Mouse (Mus musculus): ENCODE data around the gene Nkx2-3.
A peak's percentile ranks its signal among the peaks of the same experiment; 100 is the strongest.

Gene Nkx2-3

DNA sequence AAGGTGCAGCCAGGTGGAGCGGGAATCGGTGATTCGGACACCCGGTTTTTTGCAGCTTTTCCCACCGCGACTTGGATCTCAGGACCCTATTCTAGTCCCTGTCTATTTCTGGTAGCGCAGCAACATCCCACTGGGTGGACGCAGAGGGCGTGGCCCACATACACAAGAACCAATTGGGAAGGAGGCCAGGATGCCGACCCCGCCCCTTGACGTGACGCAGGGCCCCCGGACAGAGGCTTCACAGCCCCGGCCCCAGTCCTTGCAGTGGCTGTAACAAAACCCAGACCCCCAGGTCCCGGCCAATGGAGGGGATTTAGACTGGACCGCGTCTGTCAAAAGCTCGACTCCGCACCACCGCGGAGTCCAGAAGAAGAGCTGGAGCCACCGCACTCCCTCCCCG is at the start of gene Nkx2-3:
Gene Nkx2-3, plus strand, starts transcription at position 275 of the 400 bp plus-strand sequence.
- DNase-seq (ENCODE audit: low spot score in 2 of 2), result peak; percentile 40 to 46

DNA sequence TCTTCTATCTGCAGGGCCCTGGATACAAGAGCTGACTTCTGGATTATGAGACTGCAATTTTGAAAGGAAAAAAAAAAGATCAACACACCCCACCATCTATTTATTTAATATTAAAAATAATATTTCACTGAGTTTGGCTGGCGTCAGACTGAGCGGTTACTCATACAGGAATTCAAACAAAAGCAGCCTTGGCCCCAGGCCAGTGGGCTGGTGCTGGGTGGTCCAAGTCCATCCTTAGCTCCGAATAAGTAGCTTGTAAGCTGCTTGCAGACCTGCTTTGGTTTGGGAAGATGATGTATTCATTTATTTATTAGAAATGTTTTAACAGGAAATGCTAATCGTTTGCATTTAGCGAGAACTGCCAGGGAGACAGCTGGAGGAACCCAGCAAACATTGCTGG is 49.0 kb upstream of the Nkx2-3 start:
- no peak for DNase-seq (ENCODE audit: low spot score in 2 of 2)

DNA sequence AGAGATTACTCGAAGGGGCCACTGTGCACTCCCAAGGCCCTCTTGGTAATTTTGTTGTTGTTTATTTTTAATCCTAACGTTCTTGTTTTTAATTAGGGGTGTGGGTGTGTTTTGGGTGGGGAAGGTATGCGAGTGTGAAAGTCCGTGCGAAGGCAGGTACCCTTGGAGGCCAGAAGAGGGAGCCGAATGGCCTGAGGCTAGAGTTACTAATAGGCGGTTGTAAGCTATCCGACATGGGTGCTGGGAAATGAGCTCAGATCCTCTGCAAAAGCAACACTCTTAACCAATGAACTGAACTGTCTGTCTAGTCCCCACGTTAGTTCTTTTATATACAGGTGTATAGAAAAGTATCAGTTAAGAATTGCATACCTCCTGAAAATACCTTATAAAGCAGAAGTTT is 43.8 kb upstream of the Nkx2-3 start:
- DNase-seq (ENCODE audit: low spot score in 2 of 2), result no peak

DNA sequence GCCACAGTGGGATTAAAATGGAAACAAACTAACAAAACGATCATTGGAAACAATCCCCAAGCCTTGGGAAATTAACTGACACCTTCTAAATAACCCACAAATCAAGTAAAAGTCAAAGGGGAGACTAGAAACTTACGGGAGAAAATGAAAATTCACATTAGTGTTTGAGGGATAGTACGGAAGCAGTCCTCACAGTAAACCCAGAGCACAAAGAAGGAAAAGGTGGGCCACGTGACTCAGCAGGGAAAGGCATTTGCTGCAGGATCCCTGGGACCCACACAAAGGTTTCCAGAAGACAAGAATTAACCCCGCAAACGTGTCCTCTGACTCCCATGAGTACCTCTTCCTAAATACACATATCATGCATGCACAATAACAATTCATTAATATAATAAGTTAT is 43.0 kb upstream of the Nkx2-3 start:
- no peak for DNase-seq (ENCODE audit: low spot score in 2 of 2)

DNA sequence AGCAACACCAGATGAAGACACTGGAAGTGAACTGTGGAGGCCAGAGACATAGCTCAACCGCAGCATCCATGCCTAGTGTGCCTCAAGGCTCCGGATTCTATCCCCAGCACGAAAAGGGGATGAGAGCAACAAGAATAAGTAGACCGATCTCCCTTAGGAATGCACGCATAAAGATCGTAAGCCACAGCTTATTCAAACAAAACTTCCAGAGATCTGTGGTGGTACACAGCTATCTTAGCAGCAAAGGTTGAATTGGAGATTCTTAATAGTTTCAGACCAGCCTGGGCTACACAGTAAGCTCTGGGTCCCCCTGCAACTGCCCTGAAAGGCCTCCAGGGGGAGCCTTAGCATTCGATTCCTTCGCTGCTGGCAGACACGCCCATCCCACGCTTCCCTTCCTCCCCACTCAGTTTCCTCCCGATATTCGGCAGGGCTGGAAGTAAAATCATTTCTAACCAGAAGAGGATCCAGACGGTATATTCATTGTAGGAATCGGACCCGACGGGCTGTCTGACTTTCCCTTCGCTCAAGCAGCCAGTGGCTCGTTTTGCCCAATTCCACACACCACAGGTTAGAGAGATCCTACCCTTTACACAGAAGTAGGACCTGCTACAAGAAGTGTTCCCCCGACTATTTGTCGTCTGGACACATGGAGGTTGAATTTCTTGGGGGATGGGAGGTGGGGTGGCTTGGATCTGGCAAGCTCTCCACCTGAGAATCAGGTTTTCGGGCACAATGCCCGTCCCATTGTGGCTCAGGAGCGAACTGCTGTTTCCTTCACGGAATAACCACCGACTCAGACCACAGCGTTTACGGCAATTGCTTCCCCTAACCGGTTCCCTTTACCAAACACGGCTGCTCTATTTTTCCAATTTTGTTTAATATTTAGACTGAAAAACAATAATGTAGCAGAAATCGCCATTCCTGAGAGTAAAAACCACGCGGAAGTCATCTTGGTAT is 41.0 kb upstream of the Nkx2-3 start:
- peak; percentile 34 to 51 for DNase-seq (ENCODE audit: low spot score in 2 of 2)

DNA sequence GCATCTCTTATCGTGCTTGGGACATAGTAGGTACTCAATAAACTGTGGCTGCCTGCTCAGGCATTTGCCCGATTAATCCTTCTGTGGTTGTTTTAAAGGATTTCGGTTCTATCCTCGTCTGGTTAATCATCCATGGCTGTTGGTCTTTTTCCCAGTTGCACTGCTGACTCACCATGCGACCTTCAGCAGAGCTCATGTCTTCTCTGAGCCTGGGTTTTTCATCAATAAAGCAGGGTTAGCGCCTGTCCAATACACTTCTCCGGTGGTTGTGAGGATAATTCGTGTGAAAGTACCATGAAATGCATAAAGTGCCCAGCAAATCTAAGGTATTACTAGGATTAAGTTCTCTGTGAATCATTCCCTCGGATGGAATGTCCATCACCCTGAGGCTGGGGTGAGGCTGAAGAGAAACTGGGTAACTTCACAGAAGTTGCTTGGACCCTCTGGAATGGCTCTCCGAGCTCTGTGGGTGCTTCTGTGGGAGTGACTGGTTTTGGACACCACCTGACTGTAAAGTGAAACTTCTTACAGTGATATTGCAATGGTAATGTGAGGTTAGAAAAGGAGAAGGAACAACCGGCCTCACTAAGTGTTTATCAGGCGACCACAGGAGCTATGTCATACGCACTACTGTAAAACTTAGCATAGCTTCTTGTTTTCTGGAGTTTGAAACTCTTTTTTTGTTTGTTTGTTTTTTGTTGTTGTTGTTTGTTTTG is 32.9 kb upstream of the Nkx2-3 start:
- no peak for DNase-seq (ENCODE audit: low spot score in 2 of 2)

DNA sequence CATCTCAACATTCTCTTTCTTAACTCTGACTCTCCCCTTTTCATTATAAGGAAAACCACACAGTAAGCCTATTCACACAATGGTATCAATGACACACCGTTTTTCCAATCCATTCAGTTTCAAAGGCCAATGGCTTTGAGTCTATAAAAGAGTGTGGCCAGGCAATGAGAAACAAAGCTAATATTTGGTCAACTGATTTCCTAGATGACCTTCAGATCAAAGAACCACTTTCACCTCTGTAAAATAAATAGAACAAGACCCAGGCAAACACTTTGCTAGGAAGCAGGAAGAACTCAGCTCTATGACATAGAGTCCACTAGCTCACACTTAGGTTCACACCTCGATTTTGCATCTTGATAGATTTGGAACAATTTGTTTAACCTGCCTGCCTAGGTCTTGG is 30.9 kb upstream of the Nkx2-3 start:
- DNase-seq (ENCODE audit: low spot score in 2 of 2), result no peak

DNA sequence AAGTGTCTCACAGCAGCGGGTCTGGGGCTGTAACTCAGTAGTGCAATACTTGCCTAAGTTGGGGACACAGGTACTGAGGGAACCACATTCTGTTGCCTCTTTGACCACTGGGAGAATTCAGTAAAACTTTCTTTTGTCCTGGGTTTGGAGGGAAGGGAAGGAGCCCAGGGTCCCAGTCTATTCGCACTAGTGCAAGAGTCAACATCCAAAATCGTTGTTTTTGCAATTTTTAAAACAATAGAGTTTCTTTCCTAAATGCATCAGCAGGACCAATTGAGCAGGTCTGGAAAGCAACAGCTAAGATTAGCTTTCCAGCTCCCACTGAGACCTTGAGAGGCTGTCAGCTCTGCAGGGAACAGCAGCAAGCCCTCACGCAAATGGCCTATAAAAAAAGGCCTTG is 28.9 kb upstream of the Nkx2-3 start:
- DNase-seq (ENCODE audit: low spot score in 2 of 2), result no peak

DNA sequence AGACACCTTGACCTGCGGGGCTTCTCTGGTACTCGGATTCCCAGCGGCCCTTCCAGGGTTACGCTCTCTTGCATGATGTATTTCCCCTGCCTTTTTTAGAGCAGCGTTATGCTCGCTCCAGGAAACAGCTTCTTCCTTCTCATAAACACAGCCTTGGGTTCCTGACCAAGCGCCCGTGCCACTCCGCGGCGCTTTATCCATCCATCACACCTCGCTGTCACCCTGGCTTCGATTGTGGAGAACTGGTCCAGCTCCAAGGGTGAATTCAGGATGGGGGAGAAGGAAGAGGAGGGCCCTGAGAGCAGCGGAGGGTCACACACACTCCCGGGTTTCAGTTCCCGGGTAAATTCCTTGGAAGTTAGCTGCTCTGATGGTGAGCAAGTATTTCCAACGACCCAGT is 28.5 kb upstream of the Nkx2-3 start:
- no peak for DNase-seq (ENCODE audit: low spot score in 2 of 2)

DNA sequence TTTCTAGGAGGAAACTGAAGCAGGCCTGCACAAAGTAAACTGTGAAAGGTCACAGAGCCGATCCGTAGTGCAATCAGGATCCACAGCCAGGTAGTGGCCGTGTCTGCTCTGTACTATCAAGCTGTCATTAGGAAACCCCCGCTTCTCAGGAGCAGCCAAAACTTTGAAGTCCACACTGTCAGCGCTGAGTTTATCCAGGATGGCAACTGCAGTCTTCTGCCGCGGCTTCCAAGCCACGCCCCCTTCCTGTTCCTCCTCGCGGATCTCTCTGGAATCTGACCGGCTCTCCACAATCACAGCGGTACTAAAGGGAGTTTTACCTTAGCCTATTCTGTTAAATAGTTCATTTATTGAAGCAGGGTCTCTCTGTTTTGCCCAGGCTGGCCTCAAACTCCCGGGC is 27.3 kb upstream of the Nkx2-3 start:
- DNase-seq (ENCODE audit: low spot score in 2 of 2), result no peak

DNA sequence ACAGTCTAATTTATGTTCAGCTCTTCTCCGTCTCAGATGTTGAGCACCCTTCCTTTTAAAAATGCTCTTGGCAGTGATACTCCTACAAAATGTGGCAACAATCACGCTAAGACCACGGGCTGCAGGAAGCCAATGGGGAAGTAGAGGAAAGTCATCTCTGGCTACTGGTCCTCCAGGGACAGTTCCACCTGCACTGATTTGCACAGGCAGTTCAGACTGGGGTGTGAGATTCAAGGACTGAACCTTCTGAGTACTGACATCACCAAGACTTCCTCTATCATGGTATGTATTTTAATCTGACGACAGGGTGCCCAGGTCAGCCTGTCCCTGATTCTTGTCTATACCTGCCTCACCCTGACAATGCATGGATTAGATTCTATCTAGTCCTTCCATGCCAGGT is 20.1 kb upstream of the Nkx2-3 start:
- DNase-seq (ENCODE audit: low spot score in 2 of 2), result no peak

DNA sequence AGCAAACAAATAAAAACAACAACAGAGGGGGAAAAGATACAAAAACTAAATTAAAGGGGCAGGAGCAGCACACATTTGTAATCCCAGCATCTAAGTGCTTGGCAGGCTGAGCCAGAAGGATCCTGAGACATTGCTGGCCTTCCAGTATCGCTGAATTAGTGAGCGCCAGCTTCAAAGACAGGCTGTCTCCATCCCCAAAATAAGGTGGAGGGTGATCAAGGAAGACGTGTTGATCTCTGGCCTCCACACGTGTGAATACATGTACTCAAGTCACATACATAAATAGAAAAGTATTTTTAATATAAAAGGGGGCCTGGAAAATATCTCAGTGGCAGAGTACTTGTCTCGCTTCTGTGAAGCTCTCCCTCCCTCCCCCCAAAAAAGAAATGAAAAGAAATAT is 15.1 kb upstream of the Nkx2-3 start:
- DNase-seq (ENCODE audit: low spot score in 2 of 2), result no peak

DNA sequence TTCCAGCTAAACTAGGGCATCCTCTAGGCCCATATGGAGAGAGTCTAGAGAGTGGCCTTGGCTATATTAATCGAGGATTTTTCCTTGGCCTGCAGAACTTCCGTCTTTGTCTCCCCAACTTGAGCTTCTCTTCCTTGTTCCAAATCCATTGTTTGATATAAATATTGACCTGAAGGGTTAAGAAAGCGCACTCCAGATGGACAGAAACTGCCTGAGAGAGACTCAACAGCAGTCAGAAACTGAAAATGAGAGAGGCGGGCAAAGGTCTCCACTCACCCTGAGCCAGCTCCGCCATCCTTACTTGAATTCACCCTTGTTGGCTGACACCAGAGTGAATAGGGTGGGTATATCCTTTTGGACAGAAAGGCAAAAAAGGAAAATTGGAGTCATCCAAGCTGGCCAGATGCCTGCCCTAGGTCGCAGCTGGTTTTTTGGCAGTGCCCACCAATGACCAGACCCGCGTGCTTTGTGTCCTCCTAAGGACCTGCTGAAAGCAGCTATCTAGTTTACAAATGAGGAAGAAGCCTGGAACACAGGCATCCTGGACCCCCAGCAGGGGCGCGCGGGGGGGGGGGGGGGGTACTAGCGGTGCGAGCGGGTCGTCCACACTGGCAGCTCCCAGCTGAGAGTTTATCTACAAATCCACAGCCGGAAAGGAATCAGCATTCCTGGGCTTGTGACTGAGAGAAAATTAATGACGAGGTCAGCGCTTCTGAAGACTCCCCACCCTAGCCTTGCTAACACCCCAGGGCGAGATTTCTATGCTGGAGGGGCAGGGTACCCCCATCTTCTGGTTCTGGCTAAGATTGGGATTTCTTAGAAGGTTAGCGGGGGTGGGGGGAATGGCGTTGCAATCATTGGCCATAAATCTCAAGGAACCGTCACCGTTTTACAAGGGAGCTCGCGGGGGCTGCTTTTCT is 13.1 kb upstream of the Nkx2-3 start:
- DNase-seq (ENCODE audit: low spot score in 2 of 2), result no peak

DNA sequence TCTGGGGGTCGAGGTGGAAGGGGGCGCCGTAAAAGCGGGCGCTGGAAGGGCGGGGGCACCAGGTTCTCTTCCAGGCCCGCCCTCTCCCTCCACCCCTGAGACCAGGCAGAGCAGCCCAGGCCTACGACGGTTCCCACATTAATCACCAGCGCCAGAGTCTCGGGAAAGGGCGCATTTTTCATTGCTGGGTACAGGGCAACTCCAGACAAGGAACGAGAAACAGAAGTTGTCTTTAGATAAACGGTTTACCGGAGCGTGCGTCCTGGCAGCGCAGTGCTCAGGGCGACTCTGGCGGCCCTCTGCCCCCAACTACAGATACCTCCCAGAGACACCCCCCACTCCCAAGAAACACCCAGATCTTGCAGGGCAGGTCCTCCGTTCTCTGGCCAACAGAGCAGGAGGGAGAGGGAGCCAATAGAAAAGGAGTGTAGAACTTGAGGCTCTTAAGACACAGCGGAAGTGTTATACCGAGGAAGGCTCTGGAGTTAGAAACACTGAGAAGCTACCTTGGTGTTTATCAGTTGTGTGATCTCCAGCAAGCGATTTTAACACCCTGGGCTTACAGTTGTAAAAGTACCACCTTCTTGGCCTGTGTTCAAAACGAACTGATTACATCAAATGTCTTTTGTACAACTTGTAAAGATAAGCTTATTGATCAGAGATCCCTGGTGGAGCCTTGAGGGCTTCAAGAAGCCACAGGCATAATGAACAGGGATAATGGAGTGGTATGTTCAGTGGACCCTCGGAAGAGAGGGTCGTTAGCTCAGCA is 12.2 kb upstream of the Nkx2-3 start:
- no peak for DNase-seq (ENCODE audit: low spot score in 2 of 2)

DNA sequence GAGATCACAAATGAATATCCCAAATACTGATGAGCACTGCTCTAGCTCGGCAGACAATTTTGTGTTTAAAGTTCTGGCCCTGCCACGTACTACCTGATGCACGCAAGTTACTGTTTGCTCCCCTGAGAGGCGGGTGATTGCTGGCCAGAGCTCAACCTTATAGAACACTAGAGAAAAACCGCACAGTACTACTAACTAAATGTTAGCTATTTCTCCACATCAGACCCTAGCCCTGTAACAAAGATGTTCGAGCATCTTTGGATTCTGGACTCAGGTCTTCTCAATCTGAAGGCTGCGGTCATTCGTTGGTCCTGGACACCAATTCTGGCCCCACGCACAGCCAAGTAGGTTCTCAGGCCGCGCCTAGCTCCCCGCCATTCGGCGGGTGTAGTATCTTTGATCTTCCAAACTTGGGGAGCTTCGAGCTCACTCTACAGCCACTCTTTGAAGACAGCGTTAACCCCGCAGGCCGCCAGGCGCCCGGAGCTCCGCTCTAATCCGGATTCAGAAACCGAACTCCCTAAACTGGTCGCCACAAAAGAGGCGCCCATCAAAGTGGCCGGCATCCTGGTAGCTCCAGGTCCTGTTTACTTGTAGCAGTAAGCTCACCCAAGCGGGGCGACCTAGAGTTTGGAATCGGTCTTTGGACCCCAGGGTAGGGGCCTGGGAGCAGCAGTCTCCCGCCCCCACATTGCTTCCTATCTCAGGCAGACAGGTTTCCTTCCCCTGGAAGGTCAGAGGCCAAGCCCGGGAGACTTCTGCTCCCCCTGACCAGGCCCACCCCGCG is 11.4 kb upstream of the Nkx2-3 start:
- DNase-seq (ENCODE audit: low spot score in 2 of 2), result no peak

DNA sequence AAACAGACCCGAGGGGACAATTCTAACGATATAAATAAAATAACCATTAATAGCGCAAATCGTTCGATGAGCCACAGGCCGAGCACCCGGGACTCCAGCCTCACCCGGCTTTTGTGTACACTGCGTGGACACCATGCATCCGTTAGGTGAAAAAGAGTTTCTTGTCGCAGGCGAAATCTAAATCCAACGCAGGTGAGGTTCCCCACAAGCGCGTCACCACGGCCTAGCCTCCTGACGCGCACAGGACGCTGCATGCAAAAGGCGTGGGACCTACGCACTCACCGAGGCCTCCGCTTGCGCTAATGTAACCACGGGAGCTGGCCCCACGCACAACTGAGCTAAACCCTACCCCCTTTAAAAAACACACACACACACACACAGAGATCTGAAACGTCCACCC is 10.7 kb upstream of the Nkx2-3 start:
- DNase-seq (ENCODE audit: low spot score in 2 of 2), result no peak

DNA sequence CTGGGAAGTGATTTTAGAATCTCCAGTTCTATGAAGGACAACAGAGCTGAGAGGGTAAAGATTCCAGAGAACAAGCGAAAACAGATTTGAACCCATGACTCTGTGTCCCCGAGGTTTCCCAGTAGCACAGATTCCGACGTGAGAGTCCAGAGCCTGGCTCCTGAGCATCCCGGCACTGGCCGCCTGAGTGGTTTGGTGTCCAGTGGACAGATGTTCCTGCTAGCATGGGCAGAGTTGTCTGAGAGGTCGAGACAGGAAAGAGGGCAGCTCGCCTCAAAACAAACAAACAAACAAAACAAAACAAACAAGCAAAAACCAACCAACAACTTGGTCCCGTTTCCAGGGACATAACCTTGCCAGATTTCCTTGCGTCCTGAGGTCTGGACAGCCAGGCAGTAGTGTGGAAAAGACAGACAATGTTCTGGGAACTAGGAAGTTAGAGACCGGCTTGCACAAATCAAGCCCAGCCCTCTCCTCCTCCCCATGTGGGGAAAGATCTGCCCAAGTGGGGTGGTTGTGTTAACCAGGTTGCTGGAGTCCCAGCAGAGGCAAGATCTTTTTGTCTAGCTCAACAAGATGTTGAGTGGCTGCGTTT is 10.0 kb upstream of the Nkx2-3 start:
- no peak for DNase-seq (ENCODE audit: low spot score in 2 of 2)

DNA sequence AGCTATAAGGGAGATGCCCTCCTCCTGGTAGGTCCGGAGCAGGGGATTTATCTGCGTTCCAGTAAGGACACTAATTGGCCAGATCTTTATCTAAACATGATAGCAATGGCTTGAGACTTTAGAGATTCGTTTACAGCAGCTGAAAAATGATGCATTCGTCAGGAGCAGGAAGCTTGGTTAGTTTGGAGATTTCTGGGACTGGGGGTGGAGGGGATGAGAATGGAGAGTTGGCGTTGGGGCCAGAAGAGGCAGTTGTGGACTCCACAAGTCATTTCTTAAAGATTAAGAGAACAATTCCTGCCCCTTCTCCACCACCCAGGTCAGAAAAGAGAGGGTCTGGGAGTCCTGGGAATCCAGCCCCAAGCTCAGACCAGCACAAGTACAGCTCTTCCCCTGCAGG is 8.6 kb upstream of the Nkx2-3 start:
- DNase-seq (ENCODE audit: low spot score in 2 of 2), result no peak

DNA sequence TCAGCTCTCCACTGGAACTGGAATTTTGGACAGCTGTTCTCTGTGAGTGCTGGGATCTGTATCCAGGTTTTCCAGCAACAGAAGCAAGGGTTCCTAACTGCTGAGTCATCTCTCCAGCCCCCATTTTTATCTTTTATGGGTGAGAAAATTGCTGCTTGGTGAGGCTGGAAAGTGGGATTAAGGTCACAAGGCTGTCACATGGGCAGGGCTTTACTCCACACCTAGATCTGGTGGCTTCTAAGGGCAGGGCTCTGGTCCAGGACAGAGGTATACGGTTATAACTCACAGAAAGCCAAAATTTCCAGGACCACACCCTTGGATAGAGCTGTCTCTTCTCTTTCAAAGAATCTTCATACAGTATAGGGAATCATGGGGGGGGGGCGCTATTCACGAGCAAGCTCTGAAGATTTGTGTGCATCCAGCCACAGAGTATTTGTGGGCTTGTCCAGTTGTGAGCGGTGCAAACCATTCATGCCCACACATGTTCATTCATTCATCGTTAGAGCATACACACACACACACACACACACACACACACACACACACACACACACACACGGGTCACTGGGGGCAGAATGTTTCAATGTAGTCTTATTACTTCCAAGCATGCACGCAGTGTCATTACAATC is 7.5 kb upstream of the Nkx2-3 start:
- DNase-seq (ENCODE audit: low spot score in 2 of 2), result no peak

Measured in spleen, postnatal 14 days (tissue).